Mouse (Mus musculus) G1E (cell line): ENCODE measurements at regions not wholly inside any gene's neighbourhood (a gene's known extent, or its start where the extent isn't known, plus 50 kb on each side); places are given as distances from the start of the nearest gene placed in this dataset.

ENCODE experiments used
- CTCF ChIP-seq: IDR thresholded peaks from 2 replicates; pipeline ENCODE4 v1.5.1; 2012; ENCODE audit warnings: low read depth, low read length, inconsistent platforms, mixed read lengths
- GATA1 ChIP-seq: IDR thresholded peaks from 2 replicates; pipeline ENCODE4 v1.6.1; 2012; ENCODE audit warnings: borderline replicate concordance, low read length, inconsistent platforms, mixed read lengths
- GATA2 ChIP-seq: IDR thresholded peaks from 2 replicates; pipeline ENCODE4 v1.6.1; 2012; ENCODE audit warnings: low read depth, low read length, inconsistent platforms, borderline replicate concordance
- POLR2AphosphoS5 ChIP-seq: IDR thresholded peaks from 2 replicates; pipeline ENCODE4 v1.6.1; 2012; ENCODE audit warnings: low read depth, low read length, inconsistent platforms; ENCODE audit not compliant: insufficient replicate concordance
- TAL1 ChIP-seq: conservative IDR thresholded peaks from 2 replicates; pipeline ENCODE4 v1.6.1; 2012; ENCODE audit warnings: low read depth, low read length, inconsistent platforms, mixed read lengths

GRCm38 (mm10) chr9:14115521-14115920 lies 159.3 kb upstream of the Sesn3 start:
- TF ChIP-seq TAL1 = no peak
- no peak for TF ChIP-seq CTCF
- no peak for TF ChIP-seq GATA1
- no peak for TF ChIP-seq GATA2
- TF ChIP-seq POLR2AphosphoS5 = no peak
